In genomic region chr6:103615924-103616602, GRCm38 (mm10) we compare ENCODE assay signal across 24 mouse cellular contexts.
DNase-seq lines count a peak whose midpoint lies in the region; ATAC-seq and TF ChIP-seq lines count a peak whose summit lies in the region.
"Had no signal": no experiment of that assay in that cellular context is flagged by ENCODE, and none has a peak within 500 bp of the region (broad histone marks: within the 10 kb centered on the region; RNA-seq: fewer than 3 reads in every experiment).

No protein-coding gene starts in this region.

- H3K27ac ChIP-seq in kidney, embryonic 14.5 days (ENCODE audit: low read depth, low read length) = no peak overlapping the region
- H3K27ac ChIP-seq in kidney, adult 2 months (ENCODE audit: insufficient read depth, low read depth, low read length) = no peak overlapping the region
- H3K27ac ChIP-seq in lung, embryonic 16.5 days (ENCODE audit: low read length) = peak overlapping the region; percentile 52
- H3K27ac ChIP-seq: heart, embryonic 13.5 days; hindbrain, embryonic 14.5 days; kidney, embryonic 15.5 days; liver, embryonic 15.5 days; midbrain, embryonic 12.5 days had no signal

- H3K9ac ChIP-seq in kidney, embryonic 14.5 days (ENCODE audit: low read depth, low read length) = no peak overlapping the region
- no peak overlapping the region for H3K9ac ChIP-seq in lung, embryonic 16.5 days (ENCODE audit: low read length)
- H3K9ac ChIP-seq: heart, embryonic 13.5 days; hindbrain, embryonic 14.5 days; kidney, embryonic 15.5 days; liver, embryonic 15.5 days; midbrain, embryonic 12.5 days had no signal

- DNase-seq in kidney, adult 2 months = no peak
- no peak for DNase-seq in lung, adult 18-20 months
- peak; percentile 9 for DNase-seq in forelimb bud, embryonic 11.5 days (ENCODE audit: low read depth, low spot score)
- peak; percentile 1 for DNase-seq in lung, postnatal 25 days (ENCODE audit: low spot score)
- DNase-seq in cerebellum, adult 8-10 months = no peak
- no peak for DNase-seq in heart, adult 18-20 months
- DNase-seq: adrenal gland, adult 8-10 months; cerebellum, adult 9-11 months; heart, postnatal 10 days; kidney, postnatal 4 days; right cerebral cortex, adult 18-20 months; spleen, adult 18-20 months; thymus, adult 2 months had no signal

- TF ChIP-seq POLR2A in kidney, adult 2 months (IDR thresholded peaks at IDR 0.05; ENCODE audit: low read depth, low read length) = no peak

- no peaks in the 10 kb centered on the region for H3K9me3 ChIP-seq in kidney, embryonic 14.5 days (ENCODE audit: control insufficient read depth, low read length)
- no peaks in the 10 kb centered on the region for H3K9me3 ChIP-seq in lung, embryonic 16.5 days (ENCODE audit: control insufficient read depth, low read length)
- H3K9me3 ChIP-seq: heart, embryonic 13.5 days; kidney, embryonic 15.5 days; liver, embryonic 15.5 days; midbrain, embryonic 12.5 days had no signal

- H3K4me1 ChIP-seq in kidney, embryonic 14.5 days (ENCODE audit: control insufficient read depth, insufficient read depth, low read length) = no peaks in the 10 kb centered on the region
- H3K4me1 ChIP-seq in kidney, adult 2 months (ENCODE audit: control insufficient read depth, insufficient read depth, low read length) = no peaks in the 10 kb centered on the region
- H3K4me1 ChIP-seq in lung, embryonic 16.5 days (replicated peaks; ENCODE audit: control insufficient read depth, insufficient read depth, low read length) = no peaks in the 10 kb centered on the region
- H3K4me1 ChIP-seq: heart, embryonic 13.5 days; kidney, embryonic 15.5 days; liver, embryonic 15.5 days had no signal

- no peak overlapping the region for H3K4me3 ChIP-seq in kidney, embryonic 14.5 days (ENCODE audit: low read length)
- H3K4me3 ChIP-seq in kidney, adult 2 months (ENCODE audit: insufficient read depth, low read depth, low read length) = no peak overlapping the region
- no peak overlapping the region for H3K4me3 ChIP-seq in lung, embryonic 16.5 days (ENCODE audit: low read length)
- H3K4me3 ChIP-seq: erythroblast, embryonic 14.5 days; heart, embryonic 13.5 days; kidney, embryonic 15.5 days; liver, embryonic 15.5 days; midbrain, embryonic 12.5 days had no signal

- WGBS in kidney, embryonic 14.5 days = 32% methylated on average over 3 of the region's 3 CpGs
- 23% methylated on average over 3 of the region's 3 CpGs for WGBS in kidney, adult 2 months
- 23% methylated on average over 3 of the region's 3 CpGs for WGBS in lung, embryonic 16.5 days

- no peaks in the 10 kb centered on the region for H3K27me3 ChIP-seq in kidney, embryonic 14.5 days (ENCODE audit: control insufficient read depth, insufficient read depth, low read length)
- H3K27me3 ChIP-seq in kidney, adult 2 months (replicated peaks; ENCODE audit: control insufficient read depth, insufficient read depth, low read length) = no peaks in the 10 kb centered on the region
- H3K27me3 ChIP-seq in lung, embryonic 16.5 days (ENCODE audit: control insufficient read depth, insufficient read depth, low read depth, low read length) = no peaks in the 10 kb centered on the region
- H3K27me3 ChIP-seq: heart, embryonic 13.5 days; kidney, embryonic 15.5 days; liver, embryonic 15.5 days; midbrain, embryonic 12.5 days had no signal

- no peak overlapping the region for H3K4me2 ChIP-seq in kidney, embryonic 14.5 days (replicated peaks; ENCODE audit: low read depth, low read length)
- no peak overlapping the region for H3K4me2 ChIP-seq in lung, embryonic 16.5 days (ENCODE audit: low read depth, low read length)
- H3K4me2 ChIP-seq: heart, embryonic 13.5 days; hindbrain, embryonic 14.5 days; kidney, embryonic 15.5 days; liver, embryonic 15.5 days; midbrain, embryonic 12.5 days had no signal

- ATAC-seq in kidney, embryonic 14.5 days (ENCODE audit: low FRiP score, low TSS enrichment) = 0 out of 2 replicates have a peak, but pooled peaks have one; percentile 55
- peak; percentile 84 for ATAC-seq in lung, embryonic 16.5 days (ENCODE audit: low read depth)
- ATAC-seq: forebrain, embryonic 16.5 days; intestine, postnatal 0 days had no signal

- H3K36me3 ChIP-seq in kidney, embryonic 14.5 days (ENCODE audit: control insufficient read depth, insufficient read depth, low read length) = no peaks in the 10 kb centered on the region
- H3K36me3 ChIP-seq in kidney, adult 2 months (ENCODE audit: control insufficient read depth, insufficient read depth, low read length) = no peaks in the 10 kb centered on the region
- H3K36me3 ChIP-seq in lung, embryonic 16.5 days (ENCODE audit: control insufficient read depth, insufficient read depth, low read length) = no peaks in the 10 kb centered on the region
- H3K36me3 ChIP-seq: G1E; heart, embryonic 13.5 days; kidney, embryonic 15.5 days; liver, embryonic 15.5 days; midbrain, embryonic 12.5 days had no signal

- no peak for TF ChIP-seq CTCF in kidney, adult 2 months (conservative IDR thresholded peaks at IDR 0.05; ENCODE audit: insufficient read depth, insufficient read length, low read depth, low read length)

Comparison
In these comparisons a context has a peak if more than half of its experiments do, and no peak if none do; other contexts are left out.
1. DNase-seq: peak in forelimb bud, embryonic 11.5 days (single experiment) and lung, postnatal 25 days (single experiment); none in kidney, adult 2 months (single experiment), lung, adult 18-20 months (0 of 2), cerebellum, adult 8-10 months (single experiment) and heart, adult 18-20 months (0 of 2).